Mouse (Mus musculus) lung, adult 18-20 months (tissue): ENCODE measurements around the gene Cyp2c54.
"Not testable (repeated sequence)": the region's sequence is repeated elsewhere in the genome, so short reads cannot be mapped to it uniquely, and the experiment has no call there.

Experiments
- DNase-seq, 2 experiments: peaks; one replicate each; pipeline ENCODE4 v3.0.0; 2022; ENCODE audit warnings: mixed read lengths in 2 of 2

The Cyp2c54 gene

GRCm38 (mm10) chr19:40073701-40074100 is at the start of gene Cyp2c54:
Gene Cyp2c54, minus strand, starts transcription at chr19:40073827.
- DNase-seq: no peak

DNA sequence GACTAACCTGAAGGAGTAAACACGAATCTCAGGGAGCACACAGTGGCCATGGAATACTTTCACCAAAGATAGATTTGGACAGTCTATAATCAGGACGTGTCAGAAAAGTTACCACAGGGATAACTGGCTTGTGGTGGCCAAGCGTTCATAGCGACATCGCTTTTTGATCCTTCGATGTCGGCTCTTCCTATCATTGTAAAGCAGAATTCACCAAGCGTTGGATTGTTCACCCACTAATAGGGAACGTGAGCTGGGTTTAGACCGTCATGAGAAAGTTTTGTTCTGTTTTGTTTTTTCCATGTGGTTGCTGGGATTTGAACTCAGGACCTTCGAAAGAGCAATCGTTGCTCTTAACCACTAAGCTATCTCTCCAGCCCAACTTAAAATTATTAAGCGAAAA is 46.0 kb upstream of the Cyp2c54 start:
- not testable (repeated sequence) for DNase-seq

- no peak for DNase-seq
These were observed 17.5 kb upstream of the Cyp2c54 start for GRCm38 (mm10) chr19:40091111-40091510.

- not testable (repeated sequence) for DNase-seq
These were observed 15.8 kb upstream of the Cyp2c54 start, which contains the start of gene Cyp2c50 for GRCm38 (mm10) chr19:40089421-40089820. Gene Cyp2c50, plus strand, starts transcription at chr19:40089688.

- DNase-seq: no peak
These were observed 14.8 kb upstream of the Cyp2c54 start for GRCm38 (mm10) chr19:40088381-40088780.

GRCm38 (mm10) chr19:39992140-39992539 is 81.5 kb downstream of the Cyp2c54 start, which contains the start of gene Cyp2c37:
Gene Cyp2c37, plus strand, starts transcription at chr19:39992424.
- not testable (repeated sequence) for DNase-seq

DNA sequence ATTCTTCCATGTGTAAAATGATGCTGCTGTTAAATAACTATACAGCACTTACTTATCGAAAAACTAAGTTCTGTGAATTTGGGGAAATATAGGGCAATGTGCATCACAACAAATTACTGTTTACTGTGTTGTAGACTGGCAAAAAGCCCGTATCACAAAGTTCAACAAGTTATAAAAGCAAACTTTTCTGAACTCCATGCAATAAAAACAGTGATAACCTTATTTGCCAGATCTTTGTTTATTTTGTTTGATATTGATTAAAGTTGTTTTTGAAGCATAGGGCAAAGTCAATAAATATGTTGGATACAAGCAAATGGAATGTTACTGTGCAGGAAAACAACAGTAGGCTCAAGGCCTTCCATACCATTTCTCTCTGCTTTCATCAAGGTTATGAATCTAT is 84.2 kb downstream of the Cyp2c54 start:
- DNase-seq: no peak
